Mouse (Mus musculus) MEL (cell line): ENCODE results near the gene Smoc1. TPM values are rescaled to one million over a fixed set of nuclear protein-coding genes. Genes with fewer than 3 reads are reported as not detected.

Experiments
- DNase-seq: peaks from one replicate; pipeline ENCODE4 v3.0.0; 2011; ENCODE audit warnings: low read depth, low spot score
- H3K27ac ChIP-seq: 2 replicates; pipeline ENCODE4 v1.5.1; 2012; ENCODE audit warnings: low read depth, mild to moderate bottlenecking, control low read depth, low read length, moderate library complexity; ENCODE audit not compliant: control insufficient read depth
- H3K27me3 ChIP-seq, 2 experiments: fragments of 150-350 bp in 1 of 2; sonication (generic) in 1 of 2; 2 replicates each; pipeline ENCODE4 v1.6.1; 2012; ENCODE audit warnings: low read length in 2 of 2, mild to moderate bottlenecking in 2 of 2, improper control_type of control experiment in 1 of 2, moderate library complexity in 1 of 2; ENCODE audit not compliant: insufficient read depth in 2 of 2, control insufficient read depth in 1 of 2
- H3K36me3 ChIP-seq, 2 experiments: 2 replicates each; pipeline ENCODE4 v1.6.1; 2012 to 2014; ENCODE audit warnings: low read length in 2 of 2, improper control_type of control experiment in 1 of 2, inconsistent platforms in 1 of 2, mild to moderate bottlenecking in 1 of 2; ENCODE audit not compliant: insufficient read depth in 2 of 2, control insufficient read depth in 1 of 2
- H3K4me1 ChIP-seq, 2 experiments: fragments of 150-350 bp in 1 of 2; sonication (generic) in 1 of 2; 2 replicates each; pipeline ENCODE4 v1.6.1; 2012; ENCODE audit warnings: low read length in 2 of 2, improper control_type of control experiment in 1 of 2, mild to moderate bottlenecking in 1 of 2; ENCODE audit not compliant: insufficient read depth in 2 of 2, control insufficient read depth in 1 of 2
- H3K4me3 ChIP-seq, 2 experiments: fragments of 150-350 bp in 1 of 2; sonication (generic) in 1 of 2; 2 replicates each; pipeline ENCODE4 v1.5.1; 2012; ENCODE audit warnings: low read depth in 2 of 2, low read length in 2 of 2, mild to moderate bottlenecking in 2 of 2, moderate library complexity in 2 of 2, control low read depth in 1 of 2, improper control_type of control experiment in 1 of 2; ENCODE audit not compliant: control insufficient read depth in 1 of 2, insufficient read depth in 1 of 2
- H3K79me2 ChIP-seq: 2 replicates; pipeline ENCODE4 v1.6.1; 2012; ENCODE audit warnings: mild to moderate bottlenecking, low read length, moderate library complexity; ENCODE audit not compliant: control insufficient read depth, poor library complexity, insufficient read depth
- H3K9ac ChIP-seq: 2 replicates; pipeline ENCODE4 v1.6.1; 2012; ENCODE audit warnings: low read depth, mild to moderate bottlenecking, control low read depth, low read length, moderate library complexity; ENCODE audit not compliant: control insufficient read depth, poor library complexity, severe bottlenecking
- H3K9me3 ChIP-seq: fragments of 150-350 bp; sonication (generic); replicated peaks from 2 replicates; pipeline ENCODE4 v1.6.1; 2012; ENCODE audit warnings: mild to moderate bottlenecking, low read length, improper control_type of control experiment, moderate library complexity; ENCODE audit not compliant: insufficient read depth
- BHLHE40 ChIP-seq: IDR thresholded peaks from 2 replicates; pipeline ENCODE4 v1.6.1; 2012; ENCODE audit warnings: low read depth, mild to moderate bottlenecking, inconsistent platforms, low read length, improper control_type of control experiment, borderline replicate concordance
- CHD1 ChIP-seq: IDR thresholded peaks from 2 replicates; pipeline ENCODE4 v1.6.1; 2012; ENCODE audit warnings: low read depth, mild to moderate bottlenecking, inconsistent platforms, low read length, improper control_type of control experiment
- CHD2 ChIP-seq: IDR thresholded peaks from 2 replicates; pipeline ENCODE4 v1.6.1; 2011; ENCODE audit warnings: low read length, improper control_type of control experiment
- CTCF ChIP-seq, 3 experiments: IDR thresholded peaks in 2 of 3; conservative IDR thresholded peaks in 1 of 3; 2 replicates each; pipeline ENCODE4 v1.5.1; 2011 to 2012; ENCODE audit warnings: low read length in 3 of 3, low read depth in 2 of 3, mild to moderate bottlenecking in 2 of 3, improper control_type of control experiment in 1 of 3, inconsistent platforms in 1 of 3, mixed read lengths in 1 of 3, moderate library complexity in 1 of 3; ENCODE audit not compliant: control insufficient read depth in 1 of 3, insufficient read depth in 1 of 3, poor library complexity in 1 of 3, severe bottlenecking in 1 of 3
- E2F4 ChIP-seq: IDR thresholded peaks from 2 replicates; pipeline ENCODE4 v1.6.1; 2011; ENCODE audit warnings: low read depth, low read length, improper control_type of control experiment, borderline replicate concordance
- ELF1 ChIP-seq: IDR thresholded peaks from 2 replicates; pipeline ENCODE4 v1.6.1; 2014; ENCODE audit warnings: low read depth, mild to moderate bottlenecking, inconsistent platforms, low read length, improper control_type of control experiment, moderate library complexity
- ETS1 ChIP-seq: IDR thresholded peaks from 2 replicates; pipeline ENCODE4 v1.6.1; 2012; ENCODE audit warnings: low read depth, mild to moderate bottlenecking, inconsistent platforms, low read length, improper control_type of control experiment, moderate library complexity
- GABPA ChIP-seq: IDR thresholded peaks from 2 replicates; pipeline ENCODE4 v1.6.1; 2012; ENCODE audit warnings: low read depth, mild to moderate bottlenecking, inconsistent platforms, low read length, improper control_type of control experiment, moderate library complexity
- HCFC1 ChIP-seq: IDR thresholded peaks from 2 replicates; pipeline ENCODE4 v1.6.1; 2012; ENCODE audit warnings: low read depth, mild to moderate bottlenecking, inconsistent platforms, low read length, improper control_type of control experiment, moderate library complexity
- JUND ChIP-seq: IDR thresholded peaks from 2 replicates; pipeline ENCODE4 v1.6.1; 2011; ENCODE audit warnings: low read depth, mild to moderate bottlenecking, improper control_type of control experiment, low read length
- KAT2A ChIP-seq: conservative IDR thresholded peaks from 2 replicates; pipeline ENCODE4 v1.6.1; 2012; ENCODE audit warnings: low read depth, low read length, improper control_type of control experiment, inconsistent platforms
- MXI1 ChIP-seq: IDR thresholded peaks from 2 replicates; pipeline ENCODE4 v1.6.1; 2011; ENCODE audit warnings: mild to moderate bottlenecking, low read depth, low read length, improper control_type of control experiment
- MYB ChIP-seq: IDR thresholded peaks from 2 replicates; pipeline ENCODE4 v1.6.1; 2011; ENCODE audit warnings: mild to moderate bottlenecking, low read depth, low read length, improper control_type of control experiment
- NELFE ChIP-seq: IDR thresholded peaks from 2 replicates; pipeline ENCODE4 v1.6.1; 2011; ENCODE audit warnings: low read depth, low read length, improper control_type of control experiment
- POLR2A ChIP-seq, 2 experiments: IDR thresholded peaks; 2 replicates each; pipeline ENCODE4 v1.6.1; 2011 to 2012; ENCODE audit warnings: low read length in 2 of 2, mild to moderate bottlenecking in 2 of 2, control low read depth in 1 of 2, improper control_type of control experiment in 1 of 2, low read depth in 1 of 2, moderate library complexity in 1 of 2; ENCODE audit not compliant: control insufficient read depth in 1 of 2, insufficient read depth in 1 of 2, poor library complexity in 1 of 2
- POLR2AphosphoS2 ChIP-seq: IDR thresholded peaks from 2 replicates; pipeline ENCODE4 v1.6.1; 2011; ENCODE audit warnings: low read length, improper control_type of control experiment
- POLR2AphosphoS5 ChIP-seq: IDR thresholded peaks from 2 replicates; pipeline ENCODE4 v1.6.1; 2012; ENCODE audit warnings: low read depth, borderline replicate concordance, mild to moderate bottlenecking, inconsistent platforms, low read length, moderate library complexity, mixed read lengths
- RCOR1 ChIP-seq: IDR thresholded peaks from 2 replicates; pipeline ENCODE4 v1.6.1; 2012; ENCODE audit warnings: low read depth, mild to moderate bottlenecking, inconsistent platforms, low read length, improper control_type of control experiment
- SMC3 ChIP-seq: IDR thresholded peaks from 2 replicates; pipeline ENCODE4 v1.6.1; 2011; ENCODE audit warnings: low read depth, low read length, improper control_type of control experiment
- TAL1 ChIP-seq: IDR thresholded peaks from 2 replicates; pipeline ENCODE4 v1.6.1; 2012; ENCODE audit warnings: mild to moderate bottlenecking, inconsistent platforms, low read length, moderate library complexity, mixed read lengths
- TBP ChIP-seq: IDR thresholded peaks from 2 replicates; pipeline ENCODE4 v1.8.0; 2011; ENCODE audit warnings: low read depth, low read length, improper control_type of control experiment
- TCF12 ChIP-seq: IDR thresholded peaks from 2 replicates; pipeline ENCODE4 v1.6.1; 2014; ENCODE audit warnings: low read depth, mild to moderate bottlenecking, inconsistent platforms, low read length, improper control_type of control experiment, moderate library complexity
- UBTF ChIP-seq: IDR thresholded peaks from 2 replicates; pipeline ENCODE4 v1.6.1; 2012; ENCODE audit warnings: low read depth, mild to moderate bottlenecking, inconsistent platforms, low read length, improper control_type of control experiment, moderate library complexity, borderline replicate concordance; ENCODE audit not compliant: insufficient read depth
- USF1 ChIP-seq: IDR thresholded peaks from 2 replicates; pipeline ENCODE4 v1.6.1; 2014; ENCODE audit warnings: low read depth, mild to moderate bottlenecking, inconsistent platforms, low read length, improper control_type of control experiment, moderate library complexity
- USF2 ChIP-seq, 2 experiments: IDR thresholded peaks; 2 replicates each; pipeline ENCODE4 v1.6.1; 2011 to 2012; ENCODE audit warnings: improper control_type of control experiment in 2 of 2, low read length in 2 of 2, borderline replicate concordance in 1 of 2, inconsistent platforms in 1 of 2, low read depth in 1 of 2, mild to moderate bottlenecking in 1 of 2; ENCODE audit not compliant: insufficient read depth in 1 of 2
- ZC3H11A ChIP-seq: IDR thresholded peaks from 2 replicates; pipeline ENCODE4 v1.6.1; 2012; ENCODE audit warnings: low read depth, mild to moderate bottlenecking, inconsistent platforms, low read length, improper control_type of control experiment
- ZKSCAN1 ChIP-seq: IDR thresholded peaks from 2 replicates; pipeline ENCODE4 v1.6.1; 2012; ENCODE audit warnings: low read depth, mild to moderate bottlenecking, inconsistent platforms, low read length, improper control_type of control experiment, moderate library complexity
- ZMIZ1 ChIP-seq: IDR thresholded peaks from 2 replicates; pipeline ENCODE4 v1.6.1; 2012; ENCODE audit warnings: low read depth, mild to moderate bottlenecking, inconsistent platforms, low read length, improper control_type of control experiment, moderate library complexity
- ZNF384 ChIP-seq: IDR thresholded peaks from 2 replicates; pipeline ENCODE4 v1.6.1; 2012; ENCODE audit warnings: low read depth, mild to moderate bottlenecking, inconsistent platforms, low read length, improper control_type of control experiment
- polyA plus RNA-seq, 2 experiments: library from polyadenylated mRNA; stranded (reverse) in 1 of 2; unstranded in 1 of 2; fragments of >175 nt in 1 of 2; fragments of >200 nt in 1 of 2; gene quantifications; 2 replicates each; pipeline versions ENCODE4 v1.2.1 to v1.2.4; 2012; ENCODE audit warnings: low replicate concordance in 2 of 2, low read depth in 1 of 2; ENCODE audit not compliant: insufficient read length in 2 of 2, insufficient read depth in 1 of 2, missing spikeins in 1 of 2
- total RNA-seq: library from RNA; depleted of rRNA; stranded (reverse); fragments of 300-350 nt; gene quantifications from 2 replicates; pipeline ENCODE4 v1.2.3, GENCODE M21; 2012

Gene Smoc1
- total and polyA plus RNA-seq, 3 experiments = 18.8 to 23.3 TPM; not detected in 1

GRCm38 (mm10) chr12:81093211-81093610 lies 66.6 kb downstream of the Smoc1 start:
- H3K27ac ChIP-seq = no peak overlapping the region
- H3K27me3 ChIP-seq = no peaks in the 10 kb centered on the region
- H3K9me3 ChIP-seq = no peaks in the 10 kb centered on the region
- H3K4me3 ChIP-seq = no peak overlapping the region
- H3K36me3 ChIP-seq = no peaks in the 10 kb centered on the region
- no peak for TF ChIP-seq CHD2
- TF ChIP-seq KAT2A = no peak
- TF ChIP-seq ZNF384 = no peak
- TF ChIP-seq CHD1 = no peak
- no peak for TF ChIP-seq GABPA
- TF ChIP-seq USF1 = no peak
- TF ChIP-seq CTCF (IDR thresholded peaks at IDR 0.05 in 2 of 3, conservative IDR thresholded peaks at IDR 0.05 in 1 of 3; ENCODE audit: control insufficient read depth in 1 of 3, insufficient read depth in 1 of 3, low read depth in 2 of 3, low read length in 3 of 3, poor library complexity in 1 of 3, severe bottlenecking in 1 of 3) = no peak
- no peak for TF ChIP-seq UBTF
- TF ChIP-seq POLR2AphosphoS2 = no peak
- TF ChIP-seq ZKSCAN1 = no peak
- no peak for TF ChIP-seq ZMIZ1
- TF ChIP-seq SMC3 = no peak
- no peak for TF ChIP-seq BHLHE40
- TF ChIP-seq TAL1 = no peak
- no peak for TF ChIP-seq JUND
- TF ChIP-seq E2F4 = no peak
- no peak for TF ChIP-seq RCOR1
- no peak for TF ChIP-seq ELF1
- TF ChIP-seq HCFC1 = no peak
- TF ChIP-seq TCF12 = no peak
- no peaks in the 10 kb centered on the region for H3K79me2 ChIP-seq
- no peak overlapping the region for H3K9ac ChIP-seq
- DNase-seq = no peak
- no peaks in the 10 kb centered on the region for H3K4me1 ChIP-seq

GRCm38 (mm10) chr12:81094766-81095405 lies 68.3 kb downstream of the Smoc1 start:
- Histone ChIP-seq H3K9ac (no peak overlapping the region), H3K27ac (no peak overlapping the region), H3K36me3 (peaks cover 0 to 1% of the 10 kb centered on the region in 2 experiments; a peak in 1 of 4 replicates), H3K9me3 (no peaks in the 10 kb centered on the region), H3K79me2 (no peaks in the 10 kb centered on the region), H3K27me3 (no peaks in the 10 kb centered on the region), H3K4me3 (no peak overlapping the region), H3K4me1 (no peaks in the 10 kb centered on the region)
- TF ChIP-seq UBTF (no peak), TAL1 (no peak), MYB (no peak), HCFC1 (no peak), ETS1 (no peak), POLR2AphosphoS5 (no peak), POLR2AphosphoS2 (no peak), MXI1 (no peak), USF2 (IDR thresholded peaks at IDR 0.05; ENCODE audit: borderline replicate concordance in 1 of 2, insufficient read depth in 1 of 2, low read depth in 1 of 2, low read length in 2 of 2) (no peak), NELFE (no peak), ZMIZ1 (no peak), POLR2A (IDR thresholded peaks at IDR 0.05; ENCODE audit: control insufficient read depth in 1 of 2, insufficient read depth in 1 of 2, low read depth in 1 of 2, low read length in 2 of 2, poor library complexity in 1 of 2) (no peak), TBP (no peak), E2F4 (no peak), ZC3H11A (no peak)
- DNase-seq = no peak
